Mouse (Mus musculus): ENCODE results near the gene Gm38655. TPM values are rescaled to one million over a fixed set of nuclear protein-coding genes. Genes with fewer than 3 reads are reported as not detected.
"Not testable (repeated sequence)": the region's sequence is repeated elsewhere in the genome, so short reads cannot be mapped to it uniquely, and the experiment has no call there.

Gene Gm38655
- total and polyA plus RNA-seq, 3 experiments: not detected

- Histone ChIP-seq H3K9ac (ENCODE audit: insufficient read depth, low read depth) (peak overlapping the region; percentile 85), H3K4me3 (replicated peaks in 1 of 3; ENCODE audit: low read depth in 2 of 3, low read length in 2 of 3, poor library complexity in 1 of 3) (peak overlapping the region; percentile 61 to 71 (median 61))
Measured at GRCm38 (mm10) chr17:25222951-25223601, 47.8 kb upstream of the Gm38655 start.

GRCm38 (mm10) chr17:25222504-25222940 lies 47.3 kb upstream of the Gm38655 start:
- peaks cover 29 to 56% of the 10 kb centered on the region in 2 experiments for H3K36me3 ChIP-seq (replicated peaks in 1 of 2; ENCODE audit: control insufficient read depth in 1 of 2, insufficient read depth in 1 of 2, low read length in 1 of 2)
- peaks cover 27 to 63% of the 10 kb centered on the region in 2 experiments for H3K4me1 ChIP-seq (ENCODE audit: control insufficient read depth in 1 of 2, insufficient read depth in 2 of 2)
- peak overlapping the region; percentile 94 for H3K27ac ChIP-seq (ENCODE audit: insufficient read depth, low read depth)
- peaks cover 11% of the 10 kb centered on the region for H3K79me2 ChIP-seq (replicated peaks; ENCODE audit: control insufficient read depth, extremely low read depth, insufficient read depth, poor library complexity, severe bottlenecking)
- DNase-seq (ENCODE audit: extremely low read depth): peak; percentile 68
- in situ Hi-C loops (cut with MboI; ENCODE audit: low pct_ligation_motif_present, low pct_unique_long_range_greater_than_20kb, low sequenced_read_pairs); H3K27me3 ChIP-seq (replicated peaks); dilution Hi-C loops (cut with MboI; ENCODE audit: extremely low pct_ligation_motif_present, extremely low pct_unique_long_range_greater_than_20kb, low sequenced_read_pairs); H3K9me3 ChIP-seq (replicated peaks; ENCODE audit: low read length): not testable (repeated sequence)
- H3K4me2 ChIP-seq (ENCODE audit: insufficient read depth, low read depth, poor library complexity, severe bottlenecking): peak overlapping the region; percentile 93
- TF ChIP-seq MYC (IDR thresholded peaks at IDR 0.05; ENCODE audit: low read depth, low read length) (0 out of 2 replicates have a peak, but pooled peaks have one; percentile 29), EP300 (IDR thresholded peaks at IDR 0.05; ENCODE audit: low read length) (peak; percentile 39; the same call in 1 of the 2 replicates), MAZ (IDR thresholded peaks at IDR 0.05; ENCODE audit: low read depth, low read length) (peak; percentile 81; the same call in 1 of the 2 replicates), ETS1 (conservative IDR thresholded peaks at IDR 0.05; ENCODE audit: low read depth, low read length) (peak; percentile 67), TCF12 (IDR thresholded peaks at IDR 0.05; ENCODE audit: low read depth, low read length) (peak; percentile 68; the same call in 1 of the 2 replicates), RCOR1 (conservative IDR thresholded peaks at IDR 0.05; ENCODE audit: low read depth, low read length) (0 out of 2 replicates have a peak, but pooled peaks have one; percentile 34), MAX (IDR thresholded peaks at IDR 0.05; ENCODE audit: low read length) (peak; percentile 51; the same call in 1 of the 2 replicates), NRF1 (IDR thresholded peaks at IDR 0.05; ENCODE audit: low read depth, low read length) (peak; percentile 57), MEF2A (IDR thresholded peaks at IDR 0.05; ENCODE audit: borderline replicate concordance, low read depth, low read length) (0 out of 2 replicates have a peak, but pooled peaks have one; percentile 59), BHLHE40 (IDR thresholded peaks at IDR 0.05; ENCODE audit: low read depth, low read length) (peak; percentile 56), IRF4 (IDR thresholded peaks at IDR 0.05; ENCODE audit: low read depth, low read length) (0 out of 2 replicates have a peak, but pooled peaks have one; percentile 42), HCFC1 (IDR thresholded peaks at IDR 0.05; ENCODE audit: low read depth, low read length) (peak; percentile 51; the same call in 1 of the 2 replicates), KAT2A (IDR thresholded peaks at IDR 0.05; ENCODE audit: insufficient replicate concordance, low read length) (0 out of 2 replicates have a peak, but pooled peaks have one; percentile 27), JUN (IDR thresholded peaks at IDR 0.05; ENCODE audit: insufficient read depth, low read depth, low read length) (0 out of 2 replicates have a peak, but pooled peaks have one; percentile 12), MAFK (IDR thresholded peaks at IDR 0.05; ENCODE audit: insufficient replicate concordance, low read length) (peak; percentile 33; the same call in 1 of the 2 replicates)
- peak overlapping the region; percentile 85 for H3K9ac ChIP-seq (ENCODE audit: insufficient read depth, low read depth)
- H3K4me3 ChIP-seq (replicated peaks in 1 of 3; ENCODE audit: low read depth in 2 of 3, low read length in 2 of 3, poor library complexity in 1 of 3): peak overlapping the region; percentile 61 to 71 (median 61)

More at GRCm38 (mm10) chr17:25222951-25223601, 47.8 kb upstream of the Gm38655 start:
- in situ Hi-C loops (cut with MboI; ENCODE audit: low pct_ligation_motif_present, low pct_unique_long_range_greater_than_20kb, low sequenced_read_pairs) (no loop called here), dilution Hi-C loops (cut with MboI; ENCODE audit: extremely low pct_ligation_motif_present, extremely low pct_unique_long_range_greater_than_20kb, low sequenced_read_pairs) (no loop called here)
- Histone ChIP-seq H3K4me2 (ENCODE audit: insufficient read depth, low read depth, poor library complexity, severe bottlenecking) (peak overlapping the region; percentile 93), H3K36me3 (replicated peaks in 1 of 2; ENCODE audit: control insufficient read depth in 1 of 2, insufficient read depth in 1 of 2, low read length in 1 of 2) (peaks cover 30 to 58% of the 10 kb centered on the region in 2 experiments), H3K79me2 (replicated peaks; ENCODE audit: control insufficient read depth, extremely low read depth, insufficient read depth, poor library complexity, severe bottlenecking) (peaks cover 11% of the 10 kb centered on the region), H3K9me3 (replicated peaks; ENCODE audit: low read length) (no peaks in the 10 kb centered on the region), H3K27ac (ENCODE audit: insufficient read depth, low read depth) (peak overlapping the region; percentile 94), H3K27me3 (replicated peaks) (no peaks in the 10 kb centered on the region), H3K4me1 (ENCODE audit: control insufficient read depth in 1 of 2, insufficient read depth in 2 of 2) (peaks cover 27 to 66% of the 10 kb centered on the region in 2 experiments)
- DNase-seq (ENCODE audit: extremely low read depth): peak; percentile 50
- TF ChIP-seq GABPA (IDR thresholded peaks at IDR 0.05; ENCODE audit: insufficient replicate concordance, low read depth, low read length): no peak
- no peak for TF ChIP-seq USF2 (conservative IDR thresholded peaks at IDR 0.05; ENCODE audit: low read depth, low read length)
- peak; percentile 49 for TF ChIP-seq IRF4 (IDR thresholded peaks at IDR 0.05; ENCODE audit: low read depth, low read length)
- 0 out of 2 replicates have a peak, but pooled peaks have one; percentile 16 for TF ChIP-seq SIN3A (IDR thresholded peaks at IDR 0.05; ENCODE audit: low read length)
- no peak for TF ChIP-seq BHLHE40 (IDR thresholded peaks at IDR 0.05; ENCODE audit: low read depth, low read length)
- no peak for TF ChIP-seq TCF12 (IDR thresholded peaks at IDR 0.05; ENCODE audit: low read depth, low read length)
- TF ChIP-seq ETS1 (conservative IDR thresholded peaks at IDR 0.05; ENCODE audit: low read depth, low read length): 0 out of 2 replicates have a peak, but pooled peaks have one; percentile 14
- no peak for TF ChIP-seq MEF2A (IDR thresholded peaks at IDR 0.05; ENCODE audit: borderline replicate concordance, low read depth, low read length)
- no peak; the same call in 1 of the 2 replicates for TF ChIP-seq POLR2A (IDR thresholded peaks at IDR 0.05; ENCODE audit: low read depth, low read length)
- TF ChIP-seq MXI1 (IDR thresholded peaks at IDR 0.05; ENCODE audit: low read depth, low read length): peak; percentile 35; the same call in 1 of the 2 replicates
- TF ChIP-seq UBTF (IDR thresholded peaks at IDR 0.05; ENCODE audit: low read depth, low read length): 0 out of 2 replicates have a peak, but pooled peaks have one; percentile 45
- no peak for TF ChIP-seq NELFE (IDR thresholded peaks at IDR 0.05; ENCODE audit: low read depth, low read length)
- peak; percentile 26; the same call in 1 of the 2 replicates for TF ChIP-seq MYC (IDR thresholded peaks at IDR 0.05; ENCODE audit: low read depth, low read length)
- TF ChIP-seq MAFK (IDR thresholded peaks at IDR 0.05; ENCODE audit: insufficient replicate concordance, low read length): 0 out of 2 replicates have a peak, but pooled peaks have one; percentile 35
- TF ChIP-seq MAZ (IDR thresholded peaks at IDR 0.05; ENCODE audit: low read depth, low read length): no peak
- no peak for TF ChIP-seq POLR2AphosphoS2 (IDR thresholded peaks at IDR 0.05; ENCODE audit: low read depth, low read length)
- TF ChIP-seq CHD2 (IDR thresholded peaks at IDR 0.05; ENCODE audit: low read length): no peak
- no peak for TF ChIP-seq TBP (conservative IDR thresholded peaks at IDR 0.05; ENCODE audit: low read depth, low read length)
- no peak for TF ChIP-seq HCFC1 (IDR thresholded peaks at IDR 0.05; ENCODE audit: low read depth, low read length)

Data from CH12.LX (cell line).